Mouse (Mus musculus): ENCODE data around the gene Jade3.
A peak's percentile ranks its signal among the peaks of the same experiment; 100 is the strongest.

Jade3 gene

DNA sequence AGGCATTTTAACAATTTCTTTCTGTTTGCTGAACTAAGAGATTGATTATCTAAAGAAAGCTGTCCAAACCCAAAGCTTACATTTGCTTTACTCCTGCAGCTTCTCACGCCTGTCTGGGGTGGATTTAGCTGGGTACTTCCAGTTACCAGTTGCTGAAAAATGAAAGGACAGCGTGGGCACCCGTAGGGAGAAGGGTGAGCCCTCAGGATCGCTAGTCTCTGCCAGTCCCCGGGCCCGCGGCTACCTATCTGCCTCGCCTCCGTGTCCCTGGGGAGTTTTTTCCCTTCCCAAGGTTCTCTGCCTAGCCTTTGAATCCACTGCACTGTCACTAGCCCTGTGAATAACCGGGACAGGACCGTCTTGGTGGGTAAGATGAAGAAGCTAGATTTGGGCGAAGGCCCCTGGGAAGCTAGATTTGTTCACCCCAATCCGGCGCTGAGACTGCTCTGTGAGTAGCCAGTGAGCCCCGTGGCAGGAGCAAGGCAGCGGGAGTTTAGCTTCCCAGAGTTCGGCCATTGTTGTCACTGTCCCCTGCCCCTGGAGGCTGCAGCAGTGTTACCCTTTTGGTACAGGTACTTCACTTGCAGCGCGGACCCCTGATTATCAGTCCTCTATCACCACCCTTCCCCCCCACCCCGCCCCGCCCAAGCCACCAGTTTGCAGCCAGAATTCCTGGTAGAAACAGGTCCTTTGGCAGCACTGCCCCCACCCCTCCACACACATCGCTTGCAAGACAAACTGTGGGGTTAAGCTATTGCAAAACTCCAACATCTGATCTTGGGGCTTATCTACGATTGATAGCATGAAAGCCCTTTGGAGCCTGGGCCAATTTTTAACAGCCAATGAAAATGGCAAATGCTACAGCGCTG, 122.8 kb downstream of the Jade3 start:
- DNase-seq = peak; percentile 24 to 33

DNA sequence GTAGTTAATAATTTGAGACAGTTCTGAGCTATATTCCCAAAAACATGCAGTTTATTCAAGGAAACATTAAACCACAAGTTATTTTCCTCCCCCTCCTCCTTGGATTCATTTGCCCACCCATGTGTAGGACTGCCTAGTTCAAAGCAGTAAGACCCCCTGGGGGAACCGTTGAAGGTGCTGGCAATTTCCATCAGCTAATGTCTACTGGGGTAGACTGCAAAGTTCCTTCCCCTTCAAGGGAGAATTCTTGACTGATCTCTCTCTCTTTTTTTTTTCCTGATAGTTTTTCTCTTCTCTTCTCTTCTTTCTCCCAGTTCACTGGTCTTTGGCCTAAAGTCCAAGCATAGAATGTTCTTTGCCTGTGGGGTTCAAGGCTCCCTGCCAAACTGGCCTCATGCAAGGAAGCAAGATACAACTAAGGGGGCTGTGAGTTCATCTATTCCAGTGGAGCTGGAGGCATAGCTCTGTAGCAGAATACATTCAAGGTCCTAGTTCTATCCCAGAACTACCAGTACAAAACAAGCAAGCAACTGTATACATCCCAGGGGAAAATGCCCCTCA, 123.5 kb downstream of the Jade3 start:
- DNase-seq = peak in 1 of 2 experiments; percentile 1

DNA sequence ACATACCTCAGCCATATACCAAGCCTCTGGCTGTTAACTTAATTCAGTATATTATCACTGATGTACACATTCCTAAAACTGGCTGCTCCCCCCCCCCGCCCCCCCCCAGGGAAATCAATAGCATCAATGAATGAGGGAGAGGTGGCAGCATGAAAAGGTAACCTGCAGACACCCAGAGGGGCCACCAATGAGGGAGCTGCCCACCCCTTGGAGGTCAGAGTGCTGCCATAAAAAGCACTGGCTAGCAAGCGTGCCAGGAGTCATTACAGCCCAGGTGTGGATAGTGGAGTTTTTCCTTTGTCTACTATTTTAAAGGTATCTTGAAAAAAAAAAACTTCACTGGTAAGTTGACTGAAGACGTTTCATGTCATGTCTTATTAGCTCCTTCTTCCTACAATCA, 124.0 kb downstream of the Jade3 start, which contains the start of gene Rgn:
Gene Rgn (plus strand): TSS at position 256 of the 400 bp plus-strand sequence.
- no peak for DNase-seq

DNA sequence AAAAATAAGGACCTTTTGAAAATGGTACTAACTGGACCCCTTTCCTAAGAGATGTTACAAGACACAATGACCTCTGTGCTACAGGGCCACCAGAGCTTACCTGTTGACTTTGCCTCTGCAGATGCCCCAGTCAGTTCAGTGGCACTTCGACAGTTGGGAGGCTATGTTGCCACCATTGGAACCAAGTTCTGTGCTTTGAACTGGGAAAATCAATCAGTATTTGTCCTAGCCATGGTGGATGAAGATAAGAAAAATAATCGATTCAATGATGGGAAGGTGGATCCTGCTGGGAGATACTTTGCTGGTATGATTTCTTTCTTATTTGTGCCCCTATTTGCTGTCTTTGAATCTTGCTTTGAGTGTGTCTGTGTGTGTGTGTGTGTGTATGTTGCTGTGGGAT, 126.7 kb downstream of the Jade3 start:
- DNase-seq = no peak

DNA sequence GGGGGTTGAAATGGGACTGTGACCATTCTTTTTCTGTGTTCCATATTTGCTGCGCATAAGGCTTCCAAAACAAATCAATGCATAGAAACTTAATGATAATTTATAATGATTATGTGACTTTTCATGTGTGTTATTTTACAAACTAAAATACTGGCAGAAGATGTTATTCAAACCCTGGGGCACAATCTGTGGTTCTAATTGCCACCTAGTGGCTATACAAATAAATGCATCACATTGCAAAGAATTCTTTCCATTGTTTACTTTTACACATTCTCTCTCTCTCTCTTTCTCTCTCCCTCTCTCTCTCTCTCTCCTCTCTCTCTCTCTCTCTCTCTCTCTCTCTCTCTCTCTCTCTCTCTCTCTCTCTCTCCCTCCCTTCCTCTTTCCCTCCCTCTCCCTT, 136.4 kb downstream of the Jade3 start:
- no peak for DNase-seq

DNA sequence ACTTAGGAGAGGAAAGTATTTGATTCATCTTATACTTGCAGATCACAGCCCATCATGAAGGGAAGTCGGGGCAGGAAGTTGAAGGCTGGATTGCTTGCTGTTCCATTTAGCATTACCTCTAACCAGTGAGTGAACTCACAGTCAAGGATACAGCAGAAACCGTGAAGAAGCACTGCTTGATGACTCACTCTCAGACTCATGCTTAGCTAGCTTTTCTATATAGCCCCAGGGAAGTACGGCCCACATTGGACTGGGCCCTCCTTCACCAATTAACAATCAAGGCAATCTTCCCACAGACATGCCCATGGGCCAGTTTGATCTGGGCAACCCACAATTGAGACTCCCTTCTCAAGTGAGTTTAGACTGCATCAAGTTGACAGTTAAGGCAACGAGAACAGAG, 138.5 kb downstream of the Jade3 start:
- no peak for DNase-seq

Data from cerebellum, postnatal 14 days (tissue).